Mouse (Mus musculus) ZHBTc4 (cell line): ENCODE results near the gene Hoxc8.

Source experiments
- DNase-seq: peaks from one replicate; pipeline ENCODE4 v3.0.0-alpha.2; 2011; ENCODE audit warnings: low read depth, low spot score

Gene Hoxc8

DNA sequence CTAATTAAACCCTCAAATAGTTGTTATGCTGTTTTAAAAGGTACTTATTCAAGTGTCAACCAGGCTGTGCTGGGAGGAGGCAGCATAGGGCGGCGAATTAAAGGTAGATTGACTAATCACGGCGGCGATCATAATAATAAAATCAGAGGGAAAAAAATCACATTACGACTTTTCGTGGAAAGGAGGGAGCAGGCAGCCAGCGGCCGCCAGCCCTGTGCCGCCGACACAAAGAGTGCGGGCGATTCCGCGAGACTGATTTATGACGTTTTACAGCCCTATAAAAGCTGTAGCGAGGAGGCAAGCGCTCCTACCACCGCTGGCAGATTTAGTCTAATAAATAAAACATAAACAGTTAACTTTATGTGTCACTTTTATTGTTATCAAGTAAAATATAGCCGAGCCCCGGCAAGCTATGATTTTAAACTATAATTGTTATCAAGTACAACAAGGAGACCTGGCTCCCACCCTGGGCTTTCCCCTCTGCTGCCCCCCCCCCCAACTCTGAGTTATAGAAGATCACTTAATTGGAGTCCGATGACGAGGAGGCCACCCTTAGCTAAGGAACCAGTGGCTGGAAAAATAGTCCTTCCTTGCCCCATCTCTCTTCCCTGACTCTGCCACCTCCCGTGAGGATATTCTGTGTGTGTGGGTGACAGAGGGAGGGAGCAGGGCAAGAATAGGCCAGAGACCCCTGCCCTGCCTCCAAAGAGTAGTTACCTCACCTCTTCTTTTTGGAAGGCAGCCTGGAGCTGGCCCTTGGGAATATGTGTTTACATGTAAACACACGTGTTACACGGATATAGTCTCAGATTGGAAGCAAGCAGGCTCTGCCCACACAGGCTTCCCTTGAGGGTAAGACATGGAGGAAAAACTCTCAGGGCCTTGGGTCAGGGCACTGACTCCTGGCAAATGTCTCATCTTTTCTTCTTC lies 42.5 kb downstream of the Hoxc8 start:
- no peak for DNase-seq

DNA sequence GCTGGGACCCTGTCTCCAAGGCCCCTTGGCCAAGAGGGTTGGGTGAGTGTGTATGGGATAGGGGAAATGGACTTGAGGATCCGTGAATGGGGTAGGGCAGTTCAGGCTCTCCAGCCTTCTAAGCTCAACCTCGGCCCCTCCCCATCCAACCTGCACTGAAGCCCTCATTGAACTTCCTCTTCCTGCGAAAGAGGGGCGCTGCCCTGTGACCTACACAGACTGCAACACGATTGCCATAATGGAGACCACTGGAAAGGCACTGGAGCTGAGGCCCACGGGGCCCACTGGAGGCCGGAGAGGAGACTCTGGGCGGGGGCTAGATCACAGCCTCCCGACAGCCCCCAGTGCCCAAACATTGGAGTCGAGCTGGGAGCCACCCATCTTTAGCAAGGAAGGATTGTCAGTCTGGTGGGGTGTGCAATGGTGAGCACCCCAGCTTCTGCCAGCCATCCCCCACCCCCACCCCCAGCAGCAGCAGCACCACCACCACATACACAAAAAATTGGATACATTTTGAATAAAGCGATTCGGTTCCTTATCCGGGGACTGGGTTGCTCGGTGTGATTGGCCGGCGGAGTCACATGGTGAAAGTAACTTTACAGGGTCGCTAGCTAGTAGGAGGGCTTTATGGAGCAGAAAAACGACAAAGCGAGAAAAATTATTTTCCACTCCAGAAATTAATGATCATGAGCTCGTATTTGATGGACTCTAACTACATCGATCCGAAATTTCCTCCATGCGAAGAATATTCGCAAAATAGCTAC lies 43.8 kb downstream of the Hoxc8 start:
- no peak for DNase-seq

DNA sequence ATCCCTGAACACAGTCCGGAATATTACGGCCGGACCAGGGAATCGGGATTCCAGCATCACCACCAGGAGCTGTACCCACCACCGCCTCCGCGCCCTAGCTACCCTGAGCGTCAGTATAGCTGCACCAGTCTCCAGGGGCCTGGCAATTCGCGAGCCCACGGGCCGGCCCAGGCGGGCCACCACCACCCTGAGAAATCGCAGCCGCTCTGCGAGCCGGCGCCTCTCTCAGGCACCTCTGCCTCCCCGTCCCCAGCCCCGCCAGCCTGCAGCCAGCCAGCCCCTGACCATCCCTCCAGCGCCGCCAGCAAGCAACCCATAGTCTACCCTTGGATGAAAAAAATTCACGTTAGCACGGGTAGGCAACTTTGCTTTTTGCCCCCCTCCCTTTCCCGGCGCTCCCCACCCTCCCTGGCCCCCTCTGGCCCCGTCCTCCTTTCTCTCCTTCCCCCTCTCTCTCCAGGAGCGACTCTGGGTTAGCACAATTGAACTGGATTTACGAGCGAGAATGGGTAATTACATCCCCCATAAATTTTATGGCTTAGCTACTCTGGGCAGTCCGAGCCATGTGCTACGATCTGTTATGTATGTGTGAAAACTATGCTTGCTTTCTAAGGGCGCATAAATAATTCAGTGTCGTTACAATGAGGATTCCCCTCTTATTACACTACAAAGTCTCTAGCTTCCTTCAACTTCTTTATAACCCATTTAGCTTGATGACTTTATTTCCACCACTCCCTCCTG lies 44.6 kb downstream of the Hoxc8 start:
- peak; percentile 42 for DNase-seq

DNA sequence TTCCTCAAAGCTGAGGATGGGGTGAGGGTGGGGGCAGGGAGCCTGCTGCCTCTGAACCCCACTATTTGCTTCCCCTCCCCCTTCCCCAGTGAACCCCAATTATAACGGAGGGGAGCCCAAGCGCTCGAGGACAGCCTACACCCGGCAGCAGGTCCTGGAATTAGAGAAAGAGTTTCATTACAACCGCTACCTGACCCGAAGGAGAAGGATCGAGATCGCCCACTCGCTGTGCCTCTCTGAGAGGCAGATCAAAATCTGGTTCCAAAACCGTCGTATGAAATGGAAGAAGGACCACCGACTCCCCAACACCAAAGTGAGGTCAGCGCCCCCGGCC lies 45.1 kb downstream of the Hoxc8 start:
- no peak for DNase-seq

GRCm38 (mm10) chr15:103037579-103037978 lies 47.2 kb downstream of the Hoxc8 start:
- DNase-seq: no peak

DNA sequence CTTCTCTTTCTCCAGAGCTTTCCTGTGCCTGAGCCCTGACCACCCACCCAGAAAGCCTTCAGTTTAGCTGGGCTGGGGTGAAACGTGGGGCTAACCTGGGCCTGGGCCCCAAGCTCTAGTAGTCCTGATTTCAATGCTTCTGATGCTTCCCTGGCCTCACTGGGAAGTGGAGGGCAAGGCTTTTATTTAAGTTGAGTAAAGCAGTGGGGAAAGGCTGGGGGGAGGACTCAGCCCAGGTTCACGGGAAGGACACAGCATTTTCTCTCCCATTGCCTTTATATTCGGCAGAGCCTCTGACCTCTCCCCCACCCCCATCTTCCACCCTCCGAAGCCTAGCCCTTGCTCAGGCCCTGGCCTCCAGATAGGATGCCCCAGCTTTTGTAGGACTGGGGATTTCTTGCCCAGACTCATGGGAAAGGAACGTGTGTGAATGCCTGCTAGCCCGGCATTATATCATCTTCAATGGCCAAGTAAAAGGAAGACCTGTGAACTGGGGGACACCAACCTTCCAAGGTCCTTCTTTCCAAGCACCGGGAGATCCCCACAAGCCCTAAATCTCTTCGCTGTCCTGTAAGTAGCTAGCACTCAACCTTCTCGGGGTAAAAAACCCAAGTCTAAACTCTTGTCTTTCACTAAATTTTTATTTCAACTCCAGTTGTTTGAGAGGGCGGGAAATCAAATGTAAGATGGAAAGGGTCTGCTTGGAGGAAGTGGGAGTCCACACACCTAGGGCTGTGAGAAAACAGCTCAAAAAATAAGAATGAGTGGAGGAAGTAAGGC lies 48.5 kb downstream of the Hoxc8 start:
- no peak for DNase-seq

DNA sequence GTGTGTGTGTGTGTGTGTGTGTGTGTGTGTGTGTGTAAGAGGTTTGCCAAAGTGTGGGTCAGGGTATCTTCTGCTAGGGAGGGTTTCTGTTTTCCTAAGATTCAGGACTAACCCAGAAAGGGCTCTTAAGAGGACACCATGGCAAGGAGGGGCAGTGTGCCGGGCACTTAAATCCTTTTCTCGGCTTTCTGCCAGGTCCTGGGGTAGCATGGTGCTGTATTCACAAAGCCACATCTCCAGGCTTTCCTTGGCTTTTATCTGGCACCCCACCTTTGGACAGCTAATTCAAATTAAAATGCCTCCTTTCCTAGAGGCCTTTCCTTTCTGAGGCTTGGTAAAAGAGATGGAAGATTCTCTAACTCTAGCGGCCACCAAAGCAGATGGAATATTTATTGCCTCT lies 49.2 kb downstream of the Hoxc8 start:
- no peak for DNase-seq

GRCm38 (mm10) chr15:103040601-103041000 lies 50.2 kb downstream of the Hoxc8 start:
- no peak for DNase-seq

DNA sequence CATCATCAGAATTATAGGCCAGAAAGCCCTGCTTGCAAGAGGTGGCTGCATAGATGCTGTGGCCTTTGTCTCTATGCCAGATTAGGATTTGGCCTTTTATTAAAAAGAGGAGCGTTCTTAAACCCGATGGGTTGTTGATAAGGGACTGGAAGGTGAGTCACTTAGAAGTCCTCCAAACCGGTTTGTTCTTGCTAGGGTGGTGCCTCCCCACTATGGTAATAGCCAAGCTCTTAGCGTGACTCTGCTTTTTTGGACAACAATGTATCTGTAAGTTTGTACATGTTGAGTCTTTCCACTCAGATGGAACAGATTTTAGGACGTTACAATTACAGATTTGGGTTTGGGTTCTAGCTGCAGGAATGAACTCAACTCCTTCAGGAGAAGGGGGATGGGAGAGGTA lies 51.2 kb downstream of the Hoxc8 start:
- DNase-seq: peak; percentile 72

DNA sequence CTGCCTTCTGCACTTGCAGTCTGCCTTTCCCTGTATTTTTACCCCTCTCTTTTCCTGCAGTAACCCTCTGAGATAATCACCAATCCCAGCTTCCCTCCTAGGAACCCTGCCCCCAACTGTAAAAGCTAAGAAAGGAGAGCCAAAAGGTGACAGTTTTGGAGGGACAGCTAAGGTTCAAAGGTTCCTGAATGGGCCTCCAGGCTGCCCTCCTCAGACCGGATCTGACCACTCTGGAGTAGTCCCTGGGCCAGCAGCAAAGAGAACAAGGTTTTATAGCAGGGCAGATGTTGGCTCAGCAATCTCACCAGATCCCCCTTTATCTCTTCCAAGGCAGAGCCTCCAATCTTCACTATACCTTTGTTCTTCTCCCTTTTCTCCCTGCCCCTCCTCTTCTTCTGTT lies 51.8 kb downstream of the Hoxc8 start:
- DNase-seq: no peak
